Mouse (Mus musculus): Measurements from ENCODE around the gene Kcne2.

- TF ChIP-seq CTCF (IDR thresholded peaks at IDR 0.05; ENCODE audit: extremely low read depth, insufficient read length, insufficient replicate concordance, low read depth, low read length): no peak
- no peak for TF ChIP-seq POLR2A (IDR thresholded peaks at IDR 0.05; ENCODE audit: low read depth, low read length)
Observed at GRCm38 (mm10) chr16:92282671-92283070, 9.5 kb upstream of the Kcne2 start.

All from small intestine, adult 2 months (tissue).